Mouse (Mus musculus) spleen, adult 2 months (tissue): Measurements from ENCODE around the gene Hist1h2bh. TPM values are rescaled to one million over a fixed set of nuclear protein-coding genes. Genes with fewer than 3 reads are reported as not detected.
"Not testable (repeated sequence)": the region's sequence is repeated elsewhere in the genome, so short reads cannot be mapped to it uniquely, and the experiment has no call there.

Experiments
- DNase-seq, 2 experiments: peaks; one replicate each; pipeline versions ENCODE4 v3.0.0 to v3.0.0-alpha.2; 2012 to 2021; ENCODE audit warnings: low spot score in 2 of 2, low read depth in 1 of 2
- H3K27ac ChIP-seq: fragments of 200-500 bp; 2 replicates; pipeline ENCODE4 v1.5.1; 2012; ENCODE audit warnings: low read length, inconsistent platforms; ENCODE audit not compliant: insufficient read depth
- H3K27me3 ChIP-seq: fragments of 200-500 bp; 2 replicates; pipeline ENCODE4 v1.6.1; 2012; ENCODE audit warnings: mild to moderate bottlenecking, moderate library complexity, low read length, inconsistent platforms; ENCODE audit not compliant: control insufficient read depth, insufficient read depth
- H3K36me3 ChIP-seq: fragments of 200-500 bp; 2 replicates; pipeline ENCODE4 v1.6.1; 2012; ENCODE audit warnings: mild to moderate bottlenecking, low read length, inconsistent platforms; ENCODE audit not compliant: control insufficient read depth, insufficient read depth
- H3K4me1 ChIP-seq: fragments of 200-500 bp; 2 replicates; pipeline ENCODE4 v1.6.1; 2011; ENCODE audit warnings: inconsistent platforms; ENCODE audit not compliant: control insufficient read depth, insufficient read depth, insufficient read length
- H3K4me3 ChIP-seq: fragments of 200-500 bp; 2 replicates; pipeline ENCODE4 v1.5.1; 2011; ENCODE audit warnings: mild to moderate bottlenecking, inconsistent platforms; ENCODE audit not compliant: insufficient read depth, insufficient read length; ENCODE audit errors: extremely low read depth
- CTCF ChIP-seq: fragments of 200-500 bp; IDR thresholded peaks from 2 replicates; pipeline ENCODE4 v1.5.1; 2011; ENCODE audit warnings: mild to moderate bottlenecking, inconsistent platforms; ENCODE audit not compliant: insufficient read depth, insufficient read length, insufficient replicate concordance; ENCODE audit errors: extremely low read depth
- POLR2A ChIP-seq: fragments of 200-500 bp; IDR thresholded peaks from 2 replicates; pipeline ENCODE4 v1.6.1; 2011; ENCODE audit warnings: low read depth, low read length, inconsistent platforms
- WGBS: fragments of 180-500 bp; shearing (Covaris S2); methylation state at CpG from one replicate; pipeline ENCODE4 v1.1.7; 2018; 5-methylcytosine and 5-hydroxymethylcytosine counted together
- polyA plus RNA-seq: library from polyadenylated mRNA; depleted of rRNA; stranded (reverse); fragments of >200 nt; gene quantifications from 2 replicates; pipeline ENCODE4 v1.2.3, GENCODE M21; 2012

Gene Hist1h2bh
- polyA plus RNA-seq, 1 experiment, result 4.9 TPM

DNA sequence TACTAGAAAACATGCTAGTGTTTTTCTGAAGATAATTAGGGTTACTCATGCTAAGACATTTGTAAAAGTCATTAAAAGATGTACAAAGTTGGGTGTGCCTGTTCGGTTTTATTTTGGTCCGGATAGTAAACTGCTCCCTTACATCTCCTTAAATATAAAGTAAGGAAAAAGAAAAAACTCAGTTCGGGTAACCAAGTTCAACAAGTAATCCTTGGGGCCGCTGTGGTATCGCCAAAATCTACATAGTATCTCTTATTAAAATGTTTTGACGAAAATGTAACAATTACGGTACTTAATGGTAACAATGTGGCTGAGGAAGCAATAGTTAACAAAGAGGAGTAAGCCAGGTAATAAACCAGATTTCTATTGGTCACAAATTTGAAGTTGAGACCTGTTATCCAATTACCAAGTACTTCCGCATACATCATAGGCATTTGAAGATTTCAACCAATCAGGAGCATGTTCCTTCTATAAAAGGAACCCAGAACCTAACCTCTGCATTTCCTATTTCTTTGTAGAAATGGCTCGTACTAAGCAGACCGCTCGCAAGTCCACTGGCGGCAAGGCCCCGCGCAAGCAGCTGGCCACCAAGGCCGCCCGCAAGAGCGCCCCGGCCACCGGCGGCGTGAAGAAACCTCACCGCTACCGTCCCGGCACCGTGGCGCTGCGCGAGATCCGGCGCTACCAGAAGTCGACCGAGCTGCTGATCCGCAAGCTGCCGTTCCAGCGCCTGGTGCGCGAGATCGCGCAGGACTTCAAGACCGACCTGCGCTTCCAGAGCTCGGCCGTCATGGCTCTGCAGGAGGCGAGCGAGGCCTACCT lies 984 bp upstream of the Hist1h2bh start, which contains the start of gene Hist1h3f:
TSS of gene Hist1h3f (plus strand) at position 88 of the 822 bp plus-strand sequence.
- TF ChIP-seq CTCF (no peak), POLR2A (peak; percentile 96)
- WGBS, result under 1% methylated on average over 25 of the region's 45 CpGs

GRCm38 (mm10) chr13:23542225-23542980 lies 789 bp downstream of the Hist1h2bh start:
- not testable (repeated sequence) for DNase-seq, H3K27me3 ChIP-seq, H3K36me3 ChIP-seq, H3K4me1 ChIP-seq
- Histone ChIP-seq H3K27ac (peak overlapping the region; percentile 96), H3K4me3 (peak overlapping the region; percentile 68)
- WGBS, result 24% methylated on average over 3 of the region's 3 CpGs

More for the DNA sequence above, 984 bp upstream of the Hist1h2bh start, which contains the start of gene Hist1h3f:
- H3K4me1 ChIP-seq, result no peaks in the 10 kb centered on the region
- peak within 1 kb of the TSS; percentile 96 for H3K27ac ChIP-seq
- no peaks in the 10 kb centered on the region for H3K27me3 ChIP-seq
- H3K4me3 ChIP-seq, result peak within 1 kb of the TSS; percentile 68
- peak; percentile 46 to 95 for DNase-seq
- H3K36me3 ChIP-seq, result no peaks in the 10 kb centered on the region

- Histone ChIP-seq H3K27ac (no peak overlapping the region), H3K36me3 (no peaks in the 10 kb centered on the region), H3K4me3 (no peak overlapping the region), H3K4me1 (no peaks in the 10 kb centered on the region), H3K27me3 (no peaks in the 10 kb centered on the region)
- no peak for DNase-seq
- 85% methylated on average over 3 of the region's 3 CpGs for WGBS
- TF ChIP-seq CTCF (no peak), POLR2A (no peak)
These were observed 1.7 kb downstream of the Hist1h2bh start for GRCm38 (mm10) chr13:23541497-23541896.

DNA sequence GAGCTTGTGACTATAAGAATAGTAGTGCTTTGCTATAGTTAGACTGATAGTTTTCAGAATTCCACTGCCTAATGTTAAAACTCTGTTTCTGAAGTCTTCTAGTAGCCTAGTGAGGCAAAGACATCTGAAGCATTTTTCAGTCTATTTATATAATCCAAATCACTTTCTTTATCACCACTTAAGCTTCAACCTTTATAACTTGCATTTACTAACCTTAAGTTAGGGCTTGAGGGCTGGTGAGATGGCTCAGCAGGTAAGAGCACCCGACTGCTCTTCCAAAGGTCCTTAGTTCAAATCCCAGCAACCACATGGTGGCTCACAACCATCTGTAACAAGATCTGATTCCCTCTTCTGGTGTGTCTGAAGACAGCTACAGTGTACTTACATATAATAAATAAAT lies 3.4 kb downstream of the Hist1h2bh start:
- H3K4me1 ChIP-seq, H3K36me3 ChIP-seq, H3K27me3 ChIP-seq, H3K27ac ChIP-seq, H3K4me3 ChIP-seq, DNase-seq: not testable (repeated sequence)
- WGBS, result 90% methylated on average over 1 of the region's 1 CpGs

GRCm38 (mm10) chr13:23538249-23538648 lies 4.9 kb downstream of the Hist1h2bh start:
- WGBS, result 87% methylated on average over 5 of the region's 5 CpGs
- Histone ChIP-seq H3K27me3 (no peaks in the 10 kb centered on the region), H3K27ac (no peak overlapping the region), H3K4me3 (no peak overlapping the region), H3K4me1 (peaks cover 3% of the 10 kb centered on the region; the same call in 1 of the 2 replicates), H3K36me3 (no peaks in the 10 kb centered on the region)
- no peak for DNase-seq
- TF ChIP-seq CTCF, result no peak
- TF ChIP-seq POLR2A, result no peak

DNA sequence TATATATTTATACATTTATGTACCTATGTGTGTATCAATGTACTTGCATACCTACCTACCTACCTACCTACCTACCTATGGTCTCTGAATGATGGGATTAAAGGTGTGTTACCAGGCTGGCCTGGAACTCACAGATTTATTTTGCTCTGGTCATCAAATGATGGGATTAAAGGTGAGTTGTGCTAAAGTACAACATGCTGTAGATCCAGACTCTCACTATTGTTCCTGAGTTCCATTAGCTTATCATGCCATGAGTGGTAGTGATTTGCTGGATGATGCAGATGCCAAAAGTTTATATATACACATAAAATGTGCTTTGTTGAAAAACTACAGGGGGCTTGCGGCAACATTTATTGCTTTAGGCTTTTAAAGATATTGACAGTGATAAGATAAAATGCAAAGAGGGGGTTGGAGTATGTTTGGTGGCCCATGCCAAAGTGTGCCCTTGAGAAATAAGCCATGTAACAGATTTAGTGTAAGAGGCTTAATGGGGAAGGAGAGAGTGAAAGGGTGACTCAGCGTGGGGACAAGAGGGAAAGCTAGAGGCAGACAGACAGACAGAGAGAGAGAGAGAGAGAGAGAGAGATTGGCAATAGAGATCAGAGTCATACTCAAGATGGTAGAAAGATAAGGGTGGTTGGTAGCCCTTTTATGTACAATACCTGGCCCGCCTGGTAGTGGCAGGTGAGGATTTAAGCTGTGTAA lies 6.0 kb downstream of the Hist1h2bh start:
- no peak overlapping the region for H3K4me3 ChIP-seq
- no peak overlapping the region for H3K27ac ChIP-seq
- no peak for TF ChIP-seq CTCF
- TF ChIP-seq POLR2A, result no peak
- no peak for DNase-seq
- peaks cover 3% of the 10 kb centered on the region; the same call in 1 of the 2 replicates for H3K4me1 ChIP-seq
- H3K27me3 ChIP-seq, result no peaks in the 10 kb centered on the region
- WGBS, result 83% methylated on average over 3 of the region's 3 CpGs
- H3K36me3 ChIP-seq, result no peaks in the 10 kb centered on the region
